Comparison of ENCODE assay signal across 9 mouse cellular contexts in genomic region chr14:79200133-79200891, GRCm38 (mm10). TPM values are rescaled to one million over a fixed set of nuclear protein-coding genes. Genes with fewer than 3 reads are reported as not detected.
A peak's percentile ranks its signal among the peaks of the same experiment; 100 is the strongest.
DNase-seq lines count a peak whose midpoint lies in the region; ATAC-seq lines count a peak whose summit lies in the region.
"Had no signal": no experiment of that assay in that cellular context is flagged by ENCODE, and none has a peak within 500 bp of the region (broad histone marks: within the 10 kb centered on the region; RNA-seq: fewer than 3 reads in every experiment).

No protein-coding gene starts in this region.

- H3K4me2 ChIP-seq in forebrain, embryonic 11.5 days (ENCODE audit: low read depth, low read length, severe bottlenecking), result no peak overlapping the region
- H3K4me2 ChIP-seq in forebrain, embryonic 16.5 days (ENCODE audit: low read length), result no peak overlapping the region

- no peak for ATAC-seq in forebrain, embryonic 11.5 days (replicated peaks; ENCODE audit: low FRiP score)
- peak; percentile 51 for ATAC-seq in forebrain, embryonic 16.5 days

- H3K9ac ChIP-seq in forebrain, embryonic 11.5 days (ENCODE audit: low read length), result no peak overlapping the region
- no peak overlapping the region for H3K9ac ChIP-seq in forebrain, embryonic 16.5 days (replicated peaks; ENCODE audit: low read depth, low read length)
- H3K9ac ChIP-seq: liver, embryonic 14.5 days had no signal

- H3K36me3 ChIP-seq in forebrain, embryonic 10.5 days (replicated peaks), result no peaks in the 10 kb centered on the region
- no peaks in the 10 kb centered on the region for H3K36me3 ChIP-seq in forebrain, embryonic 11.5 days (ENCODE audit: control insufficient read depth, insufficient read depth, low read length)
- H3K36me3 ChIP-seq in forebrain, embryonic 16.5 days (ENCODE audit: control insufficient read depth, insufficient read depth), result no peaks in the 10 kb centered on the region

- H3K27ac ChIP-seq in forebrain, embryonic 10.5 days, result peak overlapping the region; percentile 97
- H3K27ac ChIP-seq in forebrain, embryonic 11.5 days (ENCODE audit: low read depth, low read length), result no peak overlapping the region
- H3K27ac ChIP-seq in forebrain, embryonic 16.5 days (ENCODE audit: low read length), result peak overlapping the region; percentile 82
- H3K27ac ChIP-seq: liver, embryonic 14.5 days had no signal

- no peaks in the 10 kb centered on the region for H3K27me3 ChIP-seq in forebrain, embryonic 10.5 days (ENCODE audit: poor library complexity, severe bottlenecking)
- no peaks in the 10 kb centered on the region for H3K27me3 ChIP-seq in forebrain, embryonic 11.5 days (ENCODE audit: control insufficient read depth, insufficient read depth, low read length)
- H3K27me3 ChIP-seq in forebrain, embryonic 16.5 days (replicated peaks; ENCODE audit: control insufficient read depth, insufficient read depth, low read length), result no peaks in the 10 kb centered on the region

- H3K9me3 ChIP-seq in forebrain, embryonic 10.5 days, result no peaks in the 10 kb centered on the region
- no peaks in the 10 kb centered on the region for H3K9me3 ChIP-seq in forebrain, embryonic 11.5 days (ENCODE audit: control insufficient read depth, low read length)
- no peaks in the 10 kb centered on the region for H3K9me3 ChIP-seq in forebrain, embryonic 16.5 days (ENCODE audit: control insufficient read depth, low read length)

- DNase-seq in forebrain, embryonic 10.5 days (ENCODE audit: extremely low spot score, low spot score), result no peak
- no peak for DNase-seq in forebrain, embryonic 11.5 days (ENCODE audit: low spot score)
- DNase-seq in R1 (ENCODE audit: low read depth, low spot score), result peak; percentile 17
- peak; percentile 50 for DNase-seq in layer of hippocampus, adult 9-11 months
- DNase-seq in thymus, postnatal 0 days (ENCODE audit: low spot score), result peak; percentile 48
- no peak for DNase-seq in kidney, adult 18-20 months
- DNase-seq in urinary bladder, postnatal 25 days (ENCODE audit: low spot score), result no peak

- 77% methylated on average over 9 of the region's 9 CpGs for WGBS in forebrain, embryonic 10.5 days
- 71% methylated on average over 9 of the region's 9 CpGs for WGBS in forebrain, embryonic 11.5 days
- WGBS in forebrain, embryonic 16.5 days, result 25% methylated on average over 9 of the region's 9 CpGs

- peaks cover 72% of the 10 kb centered on the region for H3K4me1 ChIP-seq in forebrain, embryonic 10.5 days
- peaks cover 17% of the 10 kb centered on the region for H3K4me1 ChIP-seq in forebrain, embryonic 11.5 days (replicated peaks; ENCODE audit: control insufficient read depth, insufficient read depth, low read length)
- peaks cover 38% of the 10 kb centered on the region for H3K4me1 ChIP-seq in forebrain, embryonic 16.5 days (replicated peaks; ENCODE audit: control insufficient read depth, insufficient read depth, low read length)

- H3K4me3 ChIP-seq in forebrain, embryonic 10.5 days, result no peak overlapping the region
- no peak overlapping the region for H3K4me3 ChIP-seq in forebrain, embryonic 11.5 days (ENCODE audit: low read depth, low read length)
- no peak overlapping the region for H3K4me3 ChIP-seq in forebrain, embryonic 16.5 days (replicated peaks; ENCODE audit: low read length)

RNA-seq across cellular contexts. Expression of gene Zfp957, which starts 46.9 kb away (rescaled TPM):
- polyA plus RNA-seq in forebrain, embryonic 10.5 days (2016; fragmentation: Nextera tagmentation; extraction: Ambion mirVana), result not detected in 2 replicates
- polyA plus RNA-seq in forebrain, embryonic 11.5 days (2014; fragmentation: Nextera tagmentation; extraction: Ambion mirVana), result not detected in 2 replicates
- not detected in 2 replicates for polyA plus RNA-seq in forebrain, embryonic 16.5 days (2015; fragmentation: Nextera tagmentation; extraction: Ambion mirVana)
- polyA plus RNA-seq in thymus, postnatal 0 days (2015; fragmentation: Nextera tagmentation; extraction: Ambion mirVana), result not detected in 2 replicates
- polyA plus RNA-seq: liver, embryonic 14.5 days had no signal

Comparison
In these comparisons a context has a peak if more than half of its experiments do, and no peak if none do; other contexts are left out.
1. DNase-seq: peak in R1 (single experiment), layer of hippocampus, adult 9-11 months (single experiment) and thymus, postnatal 0 days (single experiment); none in forebrain, embryonic 10.5 days (single experiment), forebrain, embryonic 11.5 days (single experiment), kidney, adult 18-20 months (single experiment) and urinary bladder, postnatal 25 days (single experiment).